ENCODE assay signal across 27 mouse cellular contexts in the genomic region with DNA sequence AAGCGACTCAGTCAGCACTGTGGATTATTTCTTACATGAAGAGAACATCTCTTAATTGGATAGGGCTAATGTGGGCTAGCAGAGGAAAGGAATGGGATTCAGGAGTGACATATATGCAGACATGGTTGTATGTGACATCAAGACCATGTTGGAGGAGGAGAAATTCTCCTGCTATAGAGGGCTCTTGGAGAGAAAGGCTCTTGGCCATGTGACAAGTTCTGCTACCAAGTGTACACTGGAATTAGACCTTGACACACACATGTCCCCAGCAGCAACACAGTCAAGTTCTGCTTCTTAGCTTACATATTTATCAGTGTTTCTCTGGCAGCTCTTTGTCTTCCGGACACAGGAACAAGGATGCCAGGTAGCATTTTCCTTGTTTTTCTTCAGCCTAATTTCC. TPM values are rescaled to one million over a fixed set of nuclear protein-coding genes. Genes with fewer than 3 reads are reported as not detected.
"Had no signal": no experiment of that assay in that cellular context is flagged by ENCODE, and none has a peak within 500 bp of the region (broad histone marks: within the 10 kb centered on the region; RNA-seq: fewer than 3 reads in every experiment).

No protein-coding gene starts in this region.

- H3K27ac ChIP-seq: heart, embryonic 13.5 days; heart, embryonic 15.5 days; hindbrain, embryonic 13.5 days; hindbrain, embryonic 15.5 days; hindbrain, postnatal 0 days; kidney, embryonic 15.5 days; kidney, postnatal 0 days; limb, embryonic 13.5 days; limb, embryonic 15.5 days had no signal

- H3K36me3 ChIP-seq: hindbrain, embryonic 15.5 days had no signal

- H3K4me1 ChIP-seq: heart, embryonic 13.5 days; heart, embryonic 15.5 days; kidney, embryonic 15.5 days; limb, embryonic 15.5 days had no signal

- ATAC-seq: hindbrain, postnatal 0 days; intestine, embryonic 16.5 days had no signal

- H3K27me3 ChIP-seq: heart, embryonic 13.5 days; heart, embryonic 15.5 days; hindbrain, embryonic 13.5 days; hindbrain, embryonic 15.5 days; kidney, embryonic 15.5 days; limb, embryonic 13.5 days; limb, embryonic 15.5 days had no signal

- H3K4me3 ChIP-seq: heart, embryonic 13.5 days; heart, embryonic 15.5 days; hindbrain, embryonic 13.5 days; hindbrain, embryonic 15.5 days; kidney, embryonic 15.5 days; limb, embryonic 13.5 days; limb, embryonic 15.5 days had no signal

- DNase-seq: gastrocnemius, postnatal 14 days; gastrocnemius, postnatal 36 days; heart, adult 18-20 months; heart, postnatal 14 days; heart, postnatal 36 days; kidney, adult 11 months; kidney, adult 2 months; kidney, adult 9 months; kidney, postnatal 14 days; kidney, postnatal 36 days; layer of hippocampus, adult 9-11 months; layer of hippocampus, postnatal 36 days; left cerebral cortex, postnatal 4 days had no signal

- H3K9ac ChIP-seq: heart, embryonic 13.5 days; heart, embryonic 15.5 days; hindbrain, embryonic 13.5 days; hindbrain, embryonic 15.5 days; kidney, embryonic 15.5 days; limb, embryonic 13.5 days; limb, embryonic 15.5 days had no signal

- H3K9me3 ChIP-seq: heart, embryonic 15.5 days; hindbrain, embryonic 15.5 days; limb, embryonic 15.5 days had no signal

- H3K4me2 ChIP-seq: heart, embryonic 11.5 days; heart, embryonic 13.5 days; heart, embryonic 15.5 days; hindbrain, embryonic 13.5 days; hindbrain, embryonic 15.5 days; kidney, embryonic 15.5 days; limb, embryonic 13.5 days; limb, embryonic 15.5 days; liver, embryonic 11.5 days had no signal

RNA-seq across cellular contexts. Expression of a gene that starts 45.8 kb away (rescaled TPM):
- total RNA-seq: gastrocnemius, adult 18-20 months; gastrocnemius, adult 8-10 months; heart, adult 18-20 months; heart, postnatal 36 days; hindbrain, postnatal 0 days; layer of hippocampus, postnatal 36 days had no signal
